Mouse (Mus musculus) hindbrain, embryonic 13.5 days (tissue): ENCODE measurements around the gene Tmem132b. TPM values are rescaled to one million over a fixed set of nuclear protein-coding genes. Genes with fewer than 3 reads are reported as not detected.

Experiments
- ATAC-seq: fragments of 200-750 bp; cut with Nextera tagmentation; 2 replicates; pipeline ENCODE4 v1.8.0; 2017; ENCODE audit warnings: moderate TSS enrichment; ENCODE audit not compliant: low FRiP score
- H3K27ac ChIP-seq: fragments of 300-500 bp; sonication (generic); 2 replicates; pipeline ENCODE4 v1.5.1; 2015; ENCODE audit warnings: inconsistent platforms, mild to moderate bottlenecking, moderate library complexity
- H3K27me3 ChIP-seq: fragments of 300-500 bp; sonication (generic); 2 replicates; pipeline ENCODE4 v1.6.1; 2015; ENCODE audit warnings: mild to moderate bottlenecking, inconsistent platforms
- H3K36me3 ChIP-seq: fragments of 300-500 bp; sonication (generic); 2 replicates; pipeline ENCODE4 v1.6.1; 2015; ENCODE audit warnings: mild to moderate bottlenecking, inconsistent platforms
- H3K4me1 ChIP-seq: fragments of 300-500 bp; sonication (generic); replicated peaks from 2 replicates; pipeline ENCODE4 v1.6.1; 2015; ENCODE audit warnings: inconsistent platforms
- H3K4me2 ChIP-seq: fragments of 300-500 bp; sonication (generic); 2 replicates; pipeline ENCODE4 v1.6.1; 2015; ENCODE audit warnings: inconsistent platforms, mild to moderate bottlenecking, moderate library complexity
- H3K4me3 ChIP-seq: fragments of 300-500 bp; sonication (generic); 2 replicates; pipeline ENCODE4 v1.5.1; 2015; ENCODE audit warnings: mild to moderate bottlenecking, inconsistent platforms
- H3K9ac ChIP-seq: fragments of 300-500 bp; sonication (generic); 2 replicates; pipeline ENCODE4 v1.6.1; 2015; ENCODE audit warnings: mild to moderate bottlenecking, inconsistent platforms
- H3K9me3 ChIP-seq: fragments of 300-500 bp; sonication (generic); 2 replicates; pipeline ENCODE4 v1.6.1; 2016; ENCODE audit warnings: inconsistent platforms
- WGBS: fragments of 180-500 bp; shearing (Covaris S2); methylation state at CpG from one replicate; pipeline ENCODE4 v1.1.7; 2015; 5-methylcytosine and 5-hydroxymethylcytosine counted together
- polyA plus RNA-seq: library from polyadenylated mRNA; unstranded; fragments of >200 nt; fragmentation: Nextera tagmentation; extraction: Ambion mirVana; gene quantifications from 2 replicates; pipeline ENCODE4 v1.2.1, GENCODE M21; 2015

Gene Tmem132b
- polyA plus RNA-seq, 1 experiment from 2014 or later, result 3.0 TPM

- no peak for ATAC-seq
- Histone ChIP-seq H3K9ac (0 out of 2 replicates have a peak overlapping the region, but pooled peaks have one; percentile 13), H3K4me2 (0 out of 2 replicates have a peak overlapping the region, but pooled peaks have one; percentile 10)
Observed at GRCm38 (mm10) chr5:125546293-125546692, 14.7 kb downstream of the Tmem132b start.

GRCm38 (mm10) chr5:125549750-125550489 lies 18.3 kb downstream of the Tmem132b start:
- Histone ChIP-seq H3K9ac (0 out of 2 replicates have a peak overlapping the region, but pooled peaks have one; percentile 29), H3K9me3 (no peaks in the 10 kb centered on the region), H3K36me3 (no peaks in the 10 kb centered on the region), H3K4me1 (peaks cover 32% of the 10 kb centered on the region), H3K27ac (no peak overlapping the region), H3K4me3 (no peak overlapping the region), H3K4me2 (peak overlapping the region; percentile 10; the same call in 1 of the 2 replicates), H3K27me3 (0 out of 2 replicates have a peak, but pooled peaks cover 3% of the 10 kb centered on the region)
- WGBS, result 18% methylated on average over 11 of the region's 11 CpGs
- no peak for ATAC-seq

More at GRCm38 (mm10) chr5:125546293-125546692, 14.7 kb downstream of the Tmem132b start:
- H3K36me3 ChIP-seq, result no peaks in the 10 kb centered on the region
- WGBS, result 18% methylated on average over 13 of the region's 13 CpGs
- no peaks in the 10 kb centered on the region for H3K9me3 ChIP-seq
- H3K4me3 ChIP-seq, result no peak overlapping the region
- H3K27ac ChIP-seq, result no peak overlapping the region
- peaks cover 32% of the 10 kb centered on the region for H3K4me1 ChIP-seq
- H3K27me3 ChIP-seq, result 0 out of 2 replicates have a peak, but pooled peaks cover 5% of the 10 kb centered on the region

GRCm38 (mm10) chr5:125555732-125556131 lies 24.2 kb downstream of the Tmem132b start:
- Histone ChIP-seq H3K4me2 (no peak overlapping the region), H3K9me3 (no peaks in the 10 kb centered on the region), H3K4me3 (no peak overlapping the region), H3K27me3 (no peaks in the 10 kb centered on the region), H3K27ac (no peak overlapping the region), H3K36me3 (no peaks in the 10 kb centered on the region), H3K4me1 (no peaks in the 10 kb centered on the region), H3K9ac (no peak overlapping the region)
- 82% methylated on average over 5 of the region's 5 CpGs for WGBS
- no peak for ATAC-seq

- WGBS, result 40% methylated on average over 6 of the region's 6 CpGs
Observed at GRCm38 (mm10) chr5:125563492-125563891, 31.9 kb downstream of the Tmem132b start.

GRCm38 (mm10) chr5:125565725-125566124 lies 34.2 kb downstream of the Tmem132b start:
- Histone ChIP-seq H3K36me3 (no peaks in the 10 kb centered on the region; the same call in 1 of the 2 replicates), H3K4me1 (peaks cover 10% of the 10 kb centered on the region), H3K9me3 (no peaks in the 10 kb centered on the region), H3K4me3 (no peak overlapping the region), H3K4me2 (no peak overlapping the region), H3K9ac (no peak overlapping the region), H3K27me3 (no peaks in the 10 kb centered on the region), H3K27ac (no peak overlapping the region)
- no peak for ATAC-seq
- WGBS, result 71% methylated on average over 11 of the region's 11 CpGs

More at GRCm38 (mm10) chr5:125563492-125563891, 31.9 kb downstream of the Tmem132b start:
- ATAC-seq, result no peak
- Histone ChIP-seq H3K36me3 (no peaks in the 10 kb centered on the region; the same call in 1 of the 2 replicates), H3K4me3 (no peak overlapping the region), H3K4me2 (no peak overlapping the region), H3K4me1 (peaks cover 10% of the 10 kb centered on the region), H3K9ac (no peak overlapping the region), H3K27ac (peak overlapping the region; percentile 41), H3K27me3 (no peaks in the 10 kb centered on the region), H3K9me3 (no peaks in the 10 kb centered on the region)

- no peak overlapping the region for H3K4me2 ChIP-seq
- no peak overlapping the region for H3K4me3 ChIP-seq
- H3K9me3 ChIP-seq, result no peaks in the 10 kb centered on the region
- no peaks in the 10 kb centered on the region for H3K36me3 ChIP-seq
- no peaks in the 10 kb centered on the region for H3K27me3 ChIP-seq
- no peak overlapping the region for H3K27ac ChIP-seq
- ATAC-seq, result no peak
- no peak overlapping the region for H3K9ac ChIP-seq
- H3K4me1 ChIP-seq, result peaks cover 7% of the 10 kb centered on the region
Observed at GRCm38 (mm10) chr5:125568457-125568856, 36.9 kb downstream of the Tmem132b start.

GRCm38 (mm10) chr5:125572011-125572410 lies 40.4 kb downstream of the Tmem132b start:
- 94% methylated on average over 5 of the region's 5 CpGs for WGBS
- Histone ChIP-seq H3K9ac (no peak overlapping the region), H3K27me3 (no peaks in the 10 kb centered on the region), H3K4me2 (no peak overlapping the region), H3K4me1 (peaks cover 21% of the 10 kb centered on the region), H3K9me3 (no peaks in the 10 kb centered on the region), H3K36me3 (no peaks in the 10 kb centered on the region), H3K27ac (no peak overlapping the region), H3K4me3 (no peak overlapping the region)
- ATAC-seq, result no peak

- 0 out of 2 replicates have a peak overlapping the region, but pooled peaks have one; percentile 8 for H3K9ac ChIP-seq
- H3K4me3 ChIP-seq, result no peak overlapping the region
- no peak for ATAC-seq
- H3K36me3 ChIP-seq, result no peaks in the 10 kb centered on the region
- no peaks in the 10 kb centered on the region for H3K9me3 ChIP-seq
- H3K4me2 ChIP-seq, result peak overlapping the region; percentile 7; the same call in 1 of the 2 replicates
- H3K27ac ChIP-seq, result peak overlapping the region; percentile 60
- 3% methylated on average over 8 of the region's 8 CpGs for WGBS
- H3K27me3 ChIP-seq, result no peaks in the 10 kb centered on the region
- H3K4me1 ChIP-seq, result peaks cover 24% of the 10 kb centered on the region
Observed at GRCm38 (mm10) chr5:125574886-125575285, 43.3 kb downstream of the Tmem132b start.

- Histone ChIP-seq H3K27me3 (no peaks in the 10 kb centered on the region), H3K9me3 (no peaks in the 10 kb centered on the region), H3K4me3 (no peak overlapping the region), H3K36me3 (no peaks in the 10 kb centered on the region), H3K9ac (no peak overlapping the region), H3K27ac (no peak overlapping the region), H3K4me2 (no peak overlapping the region), H3K4me1 (peaks cover 24% of the 10 kb centered on the region)
- ATAC-seq, result no peak
- WGBS, result 97% methylated on average over 2 of the region's 2 CpGs
Observed at GRCm38 (mm10) chr5:125575866-125576265, 44.3 kb downstream of the Tmem132b start.

- 78% methylated on average over 13 of the region's 13 CpGs for WGBS
Observed at GRCm38 (mm10) chr5:125578661-125579060, 47.1 kb downstream of the Tmem132b start.

GRCm38 (mm10) chr5:125579153-125579552 lies 47.6 kb downstream of the Tmem132b start:
- no peak overlapping the region for H3K4me3 ChIP-seq
- no peak overlapping the region for H3K4me2 ChIP-seq
- H3K4me1 ChIP-seq, result peaks cover 27% of the 10 kb centered on the region
- no peaks in the 10 kb centered on the region for H3K27me3 ChIP-seq
- no peak for ATAC-seq
- no peaks in the 10 kb centered on the region for H3K9me3 ChIP-seq
- H3K27ac ChIP-seq, result no peak overlapping the region
- H3K36me3 ChIP-seq, result no peaks in the 10 kb centered on the region
- H3K9ac ChIP-seq, result no peak overlapping the region
- 52% methylated on average over 4 of the region's 4 CpGs for WGBS

More at GRCm38 (mm10) chr5:125578661-125579060, 47.1 kb downstream of the Tmem132b start:
- Histone ChIP-seq H3K4me3 (no peak overlapping the region), H3K9ac (no peak overlapping the region), H3K4me2 (no peak overlapping the region), H3K27ac (no peak overlapping the region), H3K27me3 (no peaks in the 10 kb centered on the region), H3K9me3 (no peaks in the 10 kb centered on the region), H3K4me1 (peaks cover 24% of the 10 kb centered on the region), H3K36me3 (no peaks in the 10 kb centered on the region)
- ATAC-seq, result no peak

- no peaks in the 10 kb centered on the region for H3K27me3 ChIP-seq
- no peak overlapping the region for H3K27ac ChIP-seq
- no peak overlapping the region for H3K4me2 ChIP-seq
- peaks cover 4% of the 10 kb centered on the region; the same call in 1 of the 2 replicates for H3K4me1 ChIP-seq
- ATAC-seq, result no peak
- H3K9ac ChIP-seq, result no peak overlapping the region
- no peak overlapping the region for H3K4me3 ChIP-seq
- WGBS, result 80% methylated on average over 2 of the region's 2 CpGs
- no peaks in the 10 kb centered on the region for H3K36me3 ChIP-seq
- H3K9me3 ChIP-seq, result no peaks in the 10 kb centered on the region
Observed at GRCm38 (mm10) chr5:125583298-125583697, 51.7 kb downstream of the Tmem132b start.
